Comparison of ENCODE assay signal across 9 mouse cellular contexts in genomic region chr14:37135671-37136070, GRCm38 (mm10). TPM values are rescaled to one million over a fixed set of nuclear protein-coding genes. Genes with fewer than 3 reads are reported as not detected.
DNase-seq lines count a peak whose midpoint lies in the region; ATAC-seq and TF ChIP-seq lines count a peak whose summit lies in the region.
"Had no signal": no experiment of that assay in that cellular context is flagged by ENCODE, and none has a peak within 500 bp of the region (broad histone marks: within the 10 kb centered on the region; RNA-seq: fewer than 3 reads in every experiment).

No protein-coding gene starts in this region.

- peaks cover 45% of the 10 kb centered on the region for H3K79me2 ChIP-seq in macrophage (ENCODE audit: inconsistent target)

- peak overlapping the region; percentile 61 for H3K9ac ChIP-seq in heart, embryonic 12.5 days

- H3K36me3 ChIP-seq in heart, embryonic 12.5 days = peaks cover 22% of the 10 kb centered on the region
- peaks cover 27% of the 10 kb centered on the region for H3K36me3 ChIP-seq in G1E (replicated peaks)
- H3K36me3 ChIP-seq in macrophage (ENCODE audit: inconsistent target) = peaks cover 23% of the 10 kb centered on the region

- H3K27ac ChIP-seq in heart, embryonic 12.5 days (ENCODE audit: poor library complexity, severe bottlenecking) = no peak overlapping the region
- H3K27ac ChIP-seq in macrophage = peak overlapping the region; percentile 75; the same call in 1 of the 2 replicates

- peaks cover 4% of the 10 kb centered on the region for H3K4me1 ChIP-seq in heart, embryonic 12.5 days (replicated peaks)
- H3K4me1 ChIP-seq in G1E (ENCODE audit: insufficient read depth, low read depth, low read length) = peaks cover 7% of the 10 kb centered on the region

- ATAC-seq in heart, embryonic 12.5 days (ENCODE audit: insufficient number of reproducible peaks, low FRiP score) = no peak
- ATAC-seq in G1E (ENCODE audit: extremely low read depth, insufficient number of reproducible peaks, low FRiP score, poor library complexity, severe bottlenecking) = no peak
- peak; percentile 4 to 17; a peak in 2 of 4 replicates for ATAC-seq in hematopoietic stem cell, adult 5-6 weeks (replicated peaks in 1 of 2; ENCODE audit: insufficient read depth in 1 of 2, low FRiP score in 2 of 2, low TSS enrichment in 1 of 2, low read depth in 1 of 2, poor library complexity in 2 of 2, severe bottlenecking in 2 of 2)

- TF ChIP-seq CTCF in G1E (IDR thresholded peaks at IDR 0.05; ENCODE audit: low read depth, low read length) = no peak

- 3% methylated on average over 10 of the region's 10 CpGs for WGBS in heart, embryonic 12.5 days
- WGBS in macrophage (ENCODE audit: missing documents) = 3% methylated on average over 10 of the region's 10 CpGs

- intact Hi-C loops in heart, postnatal 10 days (cut with DNase I) = no loop called here
- intact Hi-C loops in gastrocnemius, postnatal 36 days (cut with DNase I) = no loop called here

- H3K4me3 ChIP-seq in heart, embryonic 12.5 days = peak overlapping the region; percentile 100
- H3K4me3 ChIP-seq in G1E (ENCODE audit: low read depth, low read length) (peak overlapping the region; percentile 83), macrophage (ENCODE audit: inconsistent target) (peak overlapping the region; percentile 76)

- no peak for DNase-seq in heart, postnatal 10 days
- DNase-seq in G1E (ENCODE audit: low spot score) = no peak
- no peak for DNase-seq in left cerebral cortex, adult 11 months (ENCODE audit: low spot score)
- no peak for DNase-seq in gastrocnemius, postnatal 10 days
- DNase-seq in gastrocnemius, postnatal 36 days = no peak

- H3K4me2 ChIP-seq in heart, embryonic 12.5 days = peak overlapping the region; percentile 63

- H3K9me3 ChIP-seq in heart, embryonic 12.5 days (replicated peaks) = no peaks in the 10 kb centered on the region
- H3K9me3 ChIP-seq in G1E (replicated peaks) = no peaks in the 10 kb centered on the region

- H3K27me3 ChIP-seq in heart, embryonic 12.5 days (replicated peaks) = no peaks in the 10 kb centered on the region
- no peaks in the 10 kb centered on the region for H3K27me3 ChIP-seq in G1E (ENCODE audit: insufficient read depth, low read length)
- H3K27me3 ChIP-seq: Patski had no signal

RNA-seq across cellular contexts. Expression of gene Ghitm, which starts 0.6 kb away (rescaled TPM):
- polyA plus RNA-seq in heart, embryonic 12.5 days (2016; fragmentation: Nextera tagmentation; extraction: Ambion mirVana) = 366 and 371 TPM in 2 replicates
- total RNA-seq in heart, postnatal 10 days (2021) = 100 to 1,000 TPM; 503 to 525 TPM
- total RNA-seq in G1E (2014; fragmentation: Nextera tagmentation) (201 and 205 TPM in 2 replicates), G1E (2017) (173 and 188 TPM in 2 replicates)
- polyA plus RNA-seq in G1E (2012) (13.7 and 14.0 TPM in 2 replicates), macrophage (2018) (196 to 220 TPM (median 209 TPM) in 3 replicates)
- 107 and 160 TPM in 2 replicates for total RNA-seq in hematopoietic stem cell, adult 5-6 weeks (2017)
- total RNA-seq in macrophage (2018; cell fraction: chromatin; rRNA removed) = 100 to 1,000 TPM in 15 of 26 experiments, 10 to 100 TPM in 11; 42.8 to 266 (median 111) TPM
- total RNA-seq in macrophage (2018; cell fraction: cytosol; rRNA removed) = 100 to 1,000 TPM; 172 to 434 (median 280) TPM
- 100 to 1,000 TPM in 21 of 26 experiments, 10 to 100 TPM in 5; 71.6 to 307 (median 164) TPM for total RNA-seq in macrophage (2018; cell fraction: nucleus; rRNA removed)
- 100 to 1,000 TPM; 217 to 232 TPM for total RNA-seq in gastrocnemius, postnatal 10 days (2021)
- 100 to 1,000 TPM; 399 to 418 TPM for total RNA-seq in gastrocnemius, postnatal 36 days (2021)

RNA-seq across cellular contexts. Expression of gene 2610528A11Rik, which starts 21.8 kb away (rescaled TPM):
- polyA plus RNA-seq in heart, embryonic 12.5 days (2016; fragmentation: Nextera tagmentation; extraction: Ambion mirVana) = 0.96 and 1.8 TPM in 2 replicates
- total RNA-seq in heart, postnatal 10 days (2021) = under 1 TPM; 0.37 to 0.60 TPM
- total RNA-seq in G1E (2014; fragmentation: Nextera tagmentation) (not detected in 2 replicates), G1E (2017) (not detected in 2 replicates)
- polyA plus RNA-seq in G1E (2012) (not detected in 2 replicates), macrophage (2018) (0.26 TPM in 1 of 3 replicates, not detected in the others)
- 0.40 and 1.1 TPM in 2 replicates for total RNA-seq in hematopoietic stem cell, adult 5-6 weeks (2017)
- total RNA-seq in macrophage (2018; cell fraction: chromatin; rRNA removed) = not detected
- under 1 TPM in 16 of 26 experiments, not detected in 10; 0.23 to 0.67 (median 0.31) TPM for total RNA-seq in macrophage (2018; cell fraction: cytosol; rRNA removed)
- not detected for total RNA-seq in macrophage (2018; cell fraction: nucleus; rRNA removed)
- 1 to 10 TPM in 1 of 2 experiments, under 1 TPM in 1; 0.85 to 1.1 TPM for total RNA-seq in gastrocnemius, postnatal 10 days (2021)
- under 1 TPM in 1 of 2 experiments, not detected in 1; 0.52 TPM for total RNA-seq in gastrocnemius, postnatal 36 days (2021)
- polyA plus RNA-seq: Patski had no signal

RNA-seq across cellular contexts. Expression of gene Cdhr1, which starts 37.5 kb away (rescaled TPM):
- polyA plus RNA-seq in heart, embryonic 12.5 days (2016; fragmentation: Nextera tagmentation; extraction: Ambion mirVana) = 0.14 and 0.20 TPM in 2 replicates
- total RNA-seq in heart, postnatal 10 days (2021) = under 1 TPM in 1 of 2 experiments, not detected in 1; 0.07 TPM
- not detected in 2 replicates for total RNA-seq in G1E (2014; fragmentation: Nextera tagmentation)
- total RNA-seq in G1E (2017) = under 0.01 and 0.06 TPM in 2 replicates
- polyA plus RNA-seq in G1E (2012) = not detected in 2 replicates
- total RNA-seq in hematopoietic stem cell, adult 5-6 weeks (2017) = not detected in 2 replicates
- total RNA-seq in macrophage (2018; cell fraction: chromatin; rRNA removed) = under 1 TPM in 2 of 26 experiments, not detected in 24; 0.15 to 0.19 TPM
- total RNA-seq in macrophage (2018; cell fraction: cytosol; rRNA removed) = under 1 TPM in 2 of 26 experiments, not detected in 24; under 0.01 to 0.04 TPM
- total RNA-seq in macrophage (2018; cell fraction: nucleus; rRNA removed) = under 1 TPM in 1 of 26 experiments, not detected in 25; 0.24 TPM
- not detected in 3 replicates for polyA plus RNA-seq in macrophage (2018)
- under 1 TPM; 0.05 to 0.07 TPM for total RNA-seq in gastrocnemius, postnatal 10 days (2021)
- not detected for total RNA-seq in gastrocnemius, postnatal 36 days (2021)

Comparison
In these comparisons a context has a peak if more than half of its experiments do, and no peak if none do; other contexts are left out.
1. ATAC-seq: peak in hematopoietic stem cell, adult 5-6 weeks (2 of 2); none in heart, embryonic 12.5 days (single experiment) and G1E (single experiment).
2. Peak in every context shown above with its lines, with median percentiles within 50 percentile points of each other: H3K4me3 ChIP-seq.